Mouse (Mus musculus): ENCODE data around the gene Pls1. TPM values are rescaled to one million over a fixed set of nuclear protein-coding genes. Genes with fewer than 3 reads are reported as not detected.
A peak's percentile ranks its signal among the peaks of the same experiment; 100 is the strongest.

The Pls1 gene
- polyA plus RNA-seq, 2 experiments = 3.2 to 11.0 TPM

DNA sequence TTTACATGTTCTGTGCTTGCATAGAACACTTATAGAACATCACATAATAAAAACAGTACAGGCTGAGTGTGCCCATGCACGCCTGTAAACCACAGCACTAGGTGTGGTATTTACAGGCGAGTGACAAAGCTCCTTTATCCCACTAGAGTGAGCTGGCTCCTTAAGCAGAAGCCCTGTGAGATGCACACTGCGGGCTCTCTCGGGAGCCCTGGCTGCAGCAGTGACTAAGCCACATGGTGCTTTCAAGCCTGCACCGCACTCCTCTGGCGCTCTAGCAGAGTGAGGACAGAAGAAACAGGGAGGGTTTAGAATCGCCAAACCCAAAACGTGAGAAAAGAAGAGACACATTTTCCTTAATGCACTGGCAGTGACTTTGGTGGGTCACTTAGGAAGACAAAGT lies 132.5 kb downstream of the Pls1 start:
- no peak for DNase-seq (ENCODE audit: low read depth in 3 of 3, low spot score in 3 of 3)
- Histone ChIP-seq H3K9me3 (ENCODE audit: control insufficient read depth, low read length) (no peaks in the 10 kb centered on the region), H3K4me3 (ENCODE audit: insufficient read depth in 1 of 2, low read depth in 2 of 2, low read length in 2 of 2) (no peak overlapping the region), H3K9ac (replicated peaks) (no peak overlapping the region), H3K4me2 (ENCODE audit: low read depth) (no peak overlapping the region), H3K36me3 (replicated peaks; ENCODE audit: control insufficient read depth, insufficient read depth, low read depth) (no peaks in the 10 kb centered on the region), H3K27ac (no peak overlapping the region), H3K4me1 (replicated peaks; ENCODE audit: control insufficient read depth in 2 of 2, insufficient read depth in 2 of 2, low read length in 1 of 2) (no peaks in the 10 kb centered on the region), H3K27me3 (ENCODE audit: control insufficient read depth, insufficient read depth, low read length) (no peaks in the 10 kb centered on the region)
- 38% methylated on average over 8 of the region's 8 CpGs for WGBS (ENCODE audit: insufficient replicate concordance)
- TF ChIP-seq EP300 (IDR thresholded peaks at IDR 0.05; ENCODE audit: low read depth) (no peak), CTCF (IDR thresholded peaks at IDR 0.05; ENCODE audit: low read depth) (no peak)
- no peak for ATAC-seq (ENCODE audit: insufficient read depth)

DNA sequence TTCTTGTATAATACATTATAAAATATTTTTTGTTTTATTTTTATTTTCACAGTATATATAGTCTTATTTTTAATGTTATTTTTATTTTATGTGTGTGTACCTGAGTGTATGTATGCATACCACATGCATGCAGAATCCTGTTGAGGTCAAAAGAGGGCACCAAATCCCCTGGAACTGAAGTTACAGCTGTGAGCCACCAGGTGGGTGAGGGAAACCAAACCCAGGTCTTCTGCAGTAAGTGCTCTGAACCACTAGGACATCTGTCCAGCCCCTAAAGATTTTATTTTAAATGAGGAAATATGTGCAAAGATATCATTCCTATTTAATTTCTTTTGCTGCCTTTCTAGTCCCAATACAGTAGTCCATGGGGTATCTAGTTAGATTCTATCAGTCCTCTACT lies 136.2 kb downstream of the Pls1 start:
- ATAC-seq (ENCODE audit: insufficient read depth) (no peak), DNase-seq (ENCODE audit: low read depth in 3 of 3, low spot score in 3 of 3) (no peak)
- no peaks in the 10 kb centered on the region for H3K4me1 ChIP-seq (replicated peaks; ENCODE audit: control insufficient read depth in 2 of 2, insufficient read depth in 2 of 2, low read length in 1 of 2)
- H3K9me3 ChIP-seq (ENCODE audit: control insufficient read depth, low read length) = no peaks in the 10 kb centered on the region
- H3K27me3 ChIP-seq (ENCODE audit: control insufficient read depth, insufficient read depth, low read length) = no peaks in the 10 kb centered on the region
- no peak overlapping the region for H3K27ac ChIP-seq
- no peaks in the 10 kb centered on the region for H3K36me3 ChIP-seq (replicated peaks; ENCODE audit: control insufficient read depth, insufficient read depth, low read depth)
- H3K4me2 ChIP-seq (ENCODE audit: low read depth) = no peak overlapping the region
- TF ChIP-seq CTCF (IDR thresholded peaks at IDR 0.05; ENCODE audit: low read depth) (peak; percentile 20; the same call in 1 of the 2 replicates), EP300 (IDR thresholded peaks at IDR 0.05; ENCODE audit: low read depth) (no peak)
- H3K4me3 ChIP-seq (ENCODE audit: insufficient read depth in 1 of 2, low read depth in 2 of 2, low read length in 2 of 2) = no peak overlapping the region
- H3K9ac ChIP-seq (replicated peaks) = no peak overlapping the region

DNA sequence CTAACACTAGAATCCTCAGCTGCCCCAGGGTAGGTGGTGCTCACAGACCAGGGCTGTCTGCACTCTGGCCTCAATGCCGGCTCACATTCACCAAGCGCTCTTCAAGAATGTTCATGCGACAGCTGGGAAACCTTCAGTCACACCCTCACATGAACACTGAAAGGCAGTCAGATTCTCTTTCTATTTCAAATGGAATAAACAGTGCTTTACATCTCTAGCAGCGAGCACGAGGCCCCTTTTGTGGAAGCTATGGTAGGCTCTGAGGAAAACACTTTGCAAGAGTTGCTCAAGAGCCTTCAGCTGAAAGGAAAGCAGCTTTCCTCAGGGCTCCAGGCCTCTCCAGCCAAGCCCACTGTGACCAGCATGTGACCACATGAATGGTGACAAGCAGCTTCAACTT lies 139.7 kb downstream of the Pls1 start:
- ATAC-seq (ENCODE audit: insufficient read depth) = no peak
- H3K27ac ChIP-seq = no peak overlapping the region
- H3K4me2 ChIP-seq (ENCODE audit: low read depth) = no peak overlapping the region
- no peaks in the 10 kb centered on the region for H3K4me1 ChIP-seq (replicated peaks; ENCODE audit: control insufficient read depth in 2 of 2, insufficient read depth in 2 of 2, low read length in 1 of 2)
- no peak overlapping the region for H3K4me3 ChIP-seq (ENCODE audit: insufficient read depth in 1 of 2, low read depth in 2 of 2, low read length in 2 of 2)
- H3K9me3 ChIP-seq (ENCODE audit: control insufficient read depth, low read length) = no peaks in the 10 kb centered on the region
- no peak for DNase-seq (ENCODE audit: low read depth in 3 of 3, low spot score in 3 of 3)
- TF ChIP-seq EP300 (IDR thresholded peaks at IDR 0.05; ENCODE audit: low read depth) (no peak), CTCF (IDR thresholded peaks at IDR 0.05; ENCODE audit: low read depth) (no peak)
- H3K27me3 ChIP-seq (ENCODE audit: control insufficient read depth, insufficient read depth, low read length) = no peaks in the 10 kb centered on the region
- no peaks in the 10 kb centered on the region for H3K36me3 ChIP-seq (replicated peaks; ENCODE audit: control insufficient read depth, insufficient read depth, low read depth)
- no peak overlapping the region for H3K9ac ChIP-seq (replicated peaks)
- WGBS (ENCODE audit: insufficient replicate concordance) = 76% methylated on average over 5 of the region's 5 CpGs

DNA sequence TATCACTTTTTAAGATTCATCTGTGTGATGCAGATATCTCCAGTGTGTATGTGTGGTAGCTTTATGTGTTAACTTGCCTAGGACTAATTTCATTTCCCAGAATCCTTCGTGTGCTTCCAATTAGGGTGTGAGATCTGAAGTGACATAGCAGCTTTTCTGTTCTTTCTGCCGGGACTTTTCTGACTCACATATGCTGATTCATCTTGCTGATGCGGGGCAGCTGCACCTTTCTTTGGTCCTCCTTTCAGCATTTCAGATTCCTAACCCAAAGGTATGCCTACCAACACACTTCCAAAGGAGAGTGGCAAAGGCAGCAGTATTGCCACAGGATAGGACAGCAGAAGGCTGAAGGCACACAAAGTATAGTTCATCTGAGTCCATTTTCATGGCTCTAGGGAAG lies 141.0 kb downstream of the Pls1 start:
- Histone ChIP-seq H3K4me3 (ENCODE audit: insufficient read depth in 1 of 2, low read depth in 2 of 2, low read length in 2 of 2) (no peak overlapping the region), H3K9ac (replicated peaks) (no peak overlapping the region), H3K9me3 (ENCODE audit: control insufficient read depth, low read length) (no peaks in the 10 kb centered on the region), H3K27me3 (ENCODE audit: control insufficient read depth, insufficient read depth, low read length) (no peaks in the 10 kb centered on the region), H3K4me1 (replicated peaks; ENCODE audit: control insufficient read depth in 2 of 2, insufficient read depth in 2 of 2, low read length in 1 of 2) (no peaks in the 10 kb centered on the region), H3K27ac (no peak overlapping the region), H3K4me2 (ENCODE audit: low read depth) (no peak overlapping the region), H3K36me3 (replicated peaks; ENCODE audit: control insufficient read depth, insufficient read depth, low read depth) (no peaks in the 10 kb centered on the region)
- TF ChIP-seq EP300 (IDR thresholded peaks at IDR 0.05; ENCODE audit: low read depth) = no peak
- TF ChIP-seq CTCF (IDR thresholded peaks at IDR 0.05; ENCODE audit: low read depth) = no peak
- no peak for DNase-seq (ENCODE audit: low read depth in 3 of 3, low spot score in 3 of 3)
- WGBS (ENCODE audit: insufficient replicate concordance) = 41% methylated on average over 3 of the region's 3 CpGs
- ATAC-seq (ENCODE audit: insufficient read depth) = no peak

Other genes starting within 250 kb of the Pls1 start
- 0.57 and 1.4 TPM in 2 replicates for gene Pcolce2, start 207.7 kb downstream of the Pls1 start, polyA plus RNA-seq (2012; rRNA removed)
- 6.7 and 6.9 TPM in 2 replicates for gene Pcolce2, start 207.7 kb downstream of the Pls1 start, polyA plus RNA-seq (2014; fragmentation: Nextera tagmentation; extraction: Ambion mirVana)
- gene Trpc1, start 94.9 kb downstream of the Pls1 start, polyA plus RNA-seq (2012; rRNA removed) = 0.44 and 0.45 TPM in 2 replicates
- gene Trpc1, start 94.9 kb downstream of the Pls1 start, polyA plus RNA-seq (2014; fragmentation: Nextera tagmentation; extraction: Ambion mirVana) = 0.51 and 0.52 TPM in 2 replicates
- gene Atr, start 12.3 kb upstream of the Pls1 start, polyA plus RNA-seq (2012; rRNA removed) = 2.3 and 3.6 TPM in 2 replicates
- 3.6 and 4.3 TPM in 2 replicates for gene Atr, start 12.3 kb upstream of the Pls1 start, polyA plus RNA-seq (2014; fragmentation: Nextera tagmentation; extraction: Ambion mirVana)
- 2.5 and 3.2 TPM in 2 replicates for gene Xrn1, start 109.4 kb upstream of the Pls1 start, polyA plus RNA-seq (2012; rRNA removed)
- 4.5 and 5.3 TPM in 2 replicates for gene Xrn1, start 109.4 kb upstream of the Pls1 start, polyA plus RNA-seq (2014; fragmentation: Nextera tagmentation; extraction: Ambion mirVana)

All from liver, embryonic 14.5 days (tissue).